Mouse (Mus musculus) frontal cortex, postnatal 36 days (tissue): ENCODE measurements at regions not wholly inside any gene's neighbourhood (a gene's known extent, or its start where the extent isn't known, plus 50 kb on each side); places are given as distances from the start of the nearest gene placed in this dataset.

Experiments
- DNase-seq, 2 experiments: peaks; one replicate each; pipeline ENCODE4 v3.0.0; 2022; ENCODE audit warnings: low spot score in 2 of 2

GRCm38 (mm10) chr7:145105831-145106493 lies 102.0 kb downstream of the 1810010D01Rik start:
- DNase-seq: no peak

- no peak for DNase-seq
These were observed 105.2 kb downstream of the 1810010D01Rik start for GRCm38 (mm10) chr7:145102692-145103091.

GRCm38 (mm10) chr7:145102216-145102615 lies 105.7 kb downstream of the 1810010D01Rik start:
- DNase-seq: no peak

- DNase-seq: no peak
These were observed 109.6 kb downstream of the 1810010D01Rik start for GRCm38 (mm10) chr7:145098335-145098734.

GRCm38 (mm10) chr7:145094134-145094526 lies 113.8 kb downstream of the 1810010D01Rik start:
- DNase-seq: no peak

- peak in 1 of 2 experiments; percentile 30 for DNase-seq
These were observed 114.3 kb downstream of the 1810010D01Rik start for GRCm38 (mm10) chr7:145093417-145094133.

- DNase-seq: no peak
These were observed 115.3 kb downstream of the 1810010D01Rik start for GRCm38 (mm10) chr7:145092392-145093176.

- no peak for DNase-seq
These were observed 117.1 kb downstream of the 1810010D01Rik start for GRCm38 (mm10) chr7:145090849-145091248.

- no peak for DNase-seq
These were observed 118.6 kb downstream of the 1810010D01Rik start for GRCm38 (mm10) chr7:145089315-145089721.

- DNase-seq: no peak
These were observed 119.3 kb downstream of the 1810010D01Rik start for GRCm38 (mm10) chr7:145088655-145089054.

- DNase-seq: no peak
These were observed 120.1 kb downstream of the 1810010D01Rik start for GRCm38 (mm10) chr7:145087790-145088189.

- DNase-seq: no peak
These were observed 124.8 kb downstream of the 1810010D01Rik start for GRCm38 (mm10) chr7:145082917-145083752.

- DNase-seq: no peak
These were observed 132.5 kb upstream of the Ccnd1 start for GRCm38 (mm10) chr7:145071996-145072790.

- DNase-seq: no peak
These were observed 131.8 kb upstream of the Ccnd1 start for GRCm38 (mm10) chr7:145071533-145071932.

GRCm38 (mm10) chr7:145067366-145067765 lies 127.6 kb upstream of the Ccnd1 start:
- DNase-seq: no peak

- DNase-seq: no peak
These were observed 116.6 kb upstream of the Ccnd1 start for GRCm38 (mm10) chr7:145056320-145056719.

GRCm38 (mm10) chr7:145051616-145052015 lies 111.9 kb upstream of the Ccnd1 start:
- no peak for DNase-seq

GRCm38 (mm10) chr7:145050729-145051128 lies 111.0 kb upstream of the Ccnd1 start:
- DNase-seq: no peak

GRCm38 (mm10) chr7:145048481-145048877 lies 108.8 kb upstream of the Ccnd1 start:
- DNase-seq: no peak

- no peak for DNase-seq
These were observed 108.2 kb upstream of the Ccnd1 start for GRCm38 (mm10) chr7:145047771-145048480.
